Mouse (Mus musculus): ENCODE measurements around the gene Otud3. TPM values are rescaled to one million over a fixed set of nuclear protein-coding genes. Genes with fewer than 3 reads are reported as not detected.

Otud3 gene
- polyA plus RNA-seq, 1 experiment from 2014 or later, result 2.6 TPM

GRCm38 (mm10) chr4:138884261-138884660 lies 29.5 kb downstream of the Otud3 start:
- no peak overlapping the region for H3K27ac ChIP-seq (replicated peaks)
- no peak overlapping the region for H3K9ac ChIP-seq (ENCODE audit: low read length)
- WGBS, result 18% methylated on average over 6 of the region's 6 CpGs
- TF ChIP-seq CTCF (IDR thresholded peaks at IDR 0.05; ENCODE audit: low read depth) (peak; percentile 92), EP300 (optimal IDR thresholded peaks at IDR 0.05) (no peak)
- ATAC-seq (ENCODE audit: low FRiP score, low TSS enrichment) (peak; percentile 72; the same call in 1 of the 2 replicates), DNase-seq (ENCODE audit: low spot score) (peak; percentile 87)
- no peak overlapping the region for H3K4me2 ChIP-seq (replicated peaks; ENCODE audit: low read depth)
- no peaks in the 10 kb centered on the region for H3K27me3 ChIP-seq (ENCODE audit: control insufficient read depth, insufficient read depth, low read length)
- no peak overlapping the region for H3K4me3 ChIP-seq (ENCODE audit: low read depth, low read length)
- H3K4me1 ChIP-seq (replicated peaks; ENCODE audit: control insufficient read depth, insufficient read depth), result no peaks in the 10 kb centered on the region
- no peaks in the 10 kb centered on the region for H3K9me3 ChIP-seq (ENCODE audit: control insufficient read depth, low read length)
- no peaks in the 10 kb centered on the region for H3K36me3 ChIP-seq (ENCODE audit: control insufficient read depth, insufficient read depth, low read length)

DNA sequence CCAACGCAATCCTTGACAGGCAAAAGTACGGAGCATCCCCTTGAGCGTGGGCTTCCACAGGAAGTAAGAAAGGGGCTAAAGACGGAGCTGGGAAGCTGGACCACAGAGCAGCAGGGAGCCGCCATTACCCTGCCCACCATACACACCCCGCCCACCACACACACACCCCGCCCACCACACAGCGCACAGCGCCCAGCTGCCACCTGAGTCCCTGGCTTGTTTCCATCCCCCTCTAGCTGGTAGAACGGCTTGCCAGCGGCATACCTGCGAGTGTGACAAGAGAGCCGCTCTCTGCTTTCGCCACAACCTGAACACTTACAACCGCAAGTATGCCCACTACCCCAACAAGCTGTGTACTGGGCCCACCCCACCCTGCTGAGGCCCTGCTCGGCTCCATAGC lies 31.6 kb downstream of the Otud3 start:
- no peak overlapping the region for H3K4me2 ChIP-seq (replicated peaks; ENCODE audit: low read depth)
- peak; percentile 54 for DNase-seq (ENCODE audit: low spot score)
- no peak overlapping the region for H3K9ac ChIP-seq (ENCODE audit: low read length)
- no peaks in the 10 kb centered on the region for H3K36me3 ChIP-seq (ENCODE audit: control insufficient read depth, insufficient read depth, low read length)
- ATAC-seq (ENCODE audit: low FRiP score, low TSS enrichment), result no peak
- no peak overlapping the region for H3K4me3 ChIP-seq (ENCODE audit: low read depth, low read length)
- H3K27ac ChIP-seq (replicated peaks), result no peak overlapping the region
- TF ChIP-seq EP300 (optimal IDR thresholded peaks at IDR 0.05) (no peak), CTCF (IDR thresholded peaks at IDR 0.05; ENCODE audit: low read depth) (no peak)
- H3K4me1 ChIP-seq (replicated peaks; ENCODE audit: control insufficient read depth, insufficient read depth), result no peaks in the 10 kb centered on the region
- 11% methylated on average over 13 of the region's 16 CpGs for WGBS
- H3K27me3 ChIP-seq (ENCODE audit: control insufficient read depth, insufficient read depth, low read length), result no peaks in the 10 kb centered on the region
- H3K9me3 ChIP-seq (ENCODE audit: control insufficient read depth, low read length), result no peaks in the 10 kb centered on the region

- TF ChIP-seq CTCF (IDR thresholded peaks at IDR 0.05; ENCODE audit: low read depth) (no peak), EP300 (optimal IDR thresholded peaks at IDR 0.05) (no peak)
- no peaks in the 10 kb centered on the region for H3K36me3 ChIP-seq (ENCODE audit: control insufficient read depth, insufficient read depth, low read length)
- WGBS, result 75% methylated on average over 7 of the region's 7 CpGs
- DNase-seq (ENCODE audit: low spot score) (no peak), ATAC-seq (ENCODE audit: low FRiP score, low TSS enrichment) (no peak)
- no peak overlapping the region for H3K4me2 ChIP-seq (replicated peaks; ENCODE audit: low read depth)
- H3K4me1 ChIP-seq (replicated peaks; ENCODE audit: control insufficient read depth, insufficient read depth), result no peaks in the 10 kb centered on the region
- no peaks in the 10 kb centered on the region for H3K9me3 ChIP-seq (ENCODE audit: control insufficient read depth, low read length)
- no peak overlapping the region for H3K9ac ChIP-seq (ENCODE audit: low read length)
- H3K27me3 ChIP-seq (ENCODE audit: control insufficient read depth, insufficient read depth, low read length), result no peaks in the 10 kb centered on the region
- no peak overlapping the region for H3K4me3 ChIP-seq (ENCODE audit: low read depth, low read length)
- no peak overlapping the region for H3K27ac ChIP-seq (replicated peaks)
Observed at GRCm38 (mm10) chr4:138880811-138881584, 32.7 kb downstream of the Otud3 start.

DNA sequence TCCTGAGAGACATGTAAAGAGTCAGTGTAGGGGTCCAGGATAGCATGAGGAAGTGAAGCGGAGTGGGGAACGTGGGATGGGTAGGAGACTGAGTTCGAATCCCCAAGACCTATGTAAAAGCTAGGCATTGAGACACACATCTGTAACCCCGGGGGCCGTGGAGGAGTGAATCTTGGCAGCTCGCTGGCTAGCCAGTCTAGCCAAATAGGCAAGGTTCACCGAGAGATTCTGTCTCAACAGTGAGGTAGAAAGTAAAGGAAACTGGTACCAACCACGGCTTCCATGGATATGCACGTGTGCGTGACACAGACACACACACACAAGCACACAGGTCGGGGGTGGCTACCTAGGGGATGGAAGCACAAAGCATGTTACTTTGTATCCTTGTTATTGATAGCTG lies 33.9 kb downstream of the Otud3 start:
- no peaks in the 10 kb centered on the region for H3K36me3 ChIP-seq (ENCODE audit: control insufficient read depth, insufficient read depth, low read length)
- no peak overlapping the region for H3K27ac ChIP-seq (replicated peaks)
- H3K9me3 ChIP-seq (ENCODE audit: control insufficient read depth, low read length), result no peaks in the 10 kb centered on the region
- no peak overlapping the region for H3K9ac ChIP-seq (ENCODE audit: low read length)
- ATAC-seq (ENCODE audit: low FRiP score, low TSS enrichment) (no peak), DNase-seq (ENCODE audit: low spot score) (no peak)
- no peaks in the 10 kb centered on the region for H3K27me3 ChIP-seq (ENCODE audit: control insufficient read depth, insufficient read depth, low read length)
- 86% methylated on average over 11 of the region's 11 CpGs for WGBS
- H3K4me1 ChIP-seq (replicated peaks; ENCODE audit: control insufficient read depth, insufficient read depth), result no peaks in the 10 kb centered on the region
- TF ChIP-seq EP300 (optimal IDR thresholded peaks at IDR 0.05) (no peak), CTCF (IDR thresholded peaks at IDR 0.05; ENCODE audit: low read depth) (no peak)
- no peak overlapping the region for H3K4me3 ChIP-seq (ENCODE audit: low read depth, low read length)
- no peak overlapping the region for H3K4me2 ChIP-seq (replicated peaks; ENCODE audit: low read depth)

DNA sequence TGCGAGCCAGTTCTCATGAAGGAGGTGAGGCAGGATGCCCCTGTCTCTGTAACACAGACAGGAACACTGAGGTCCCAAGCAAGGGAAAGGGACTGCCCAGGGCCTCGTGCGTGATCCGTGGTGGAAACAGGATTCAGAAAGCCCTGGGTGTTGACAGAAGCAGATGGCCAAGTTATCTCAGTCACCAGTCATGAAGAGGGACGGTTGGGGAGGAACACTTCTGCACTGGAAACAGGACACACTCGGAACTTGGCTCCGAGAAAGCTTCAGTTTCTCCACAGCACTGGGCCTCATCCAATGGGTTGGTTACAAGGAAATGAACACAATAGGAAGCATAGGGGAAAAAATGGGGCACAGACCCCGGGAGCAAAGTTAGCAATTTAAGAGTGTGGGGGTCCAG lies 35.0 kb downstream of the Otud3 start:
- no peak for DNase-seq (ENCODE audit: low spot score)
- Histone ChIP-seq H3K27ac (replicated peaks) (no peak overlapping the region), H3K9ac (ENCODE audit: low read length) (no peak overlapping the region), H3K9me3 (ENCODE audit: control insufficient read depth, low read length) (no peaks in the 10 kb centered on the region), H3K4me1 (replicated peaks; ENCODE audit: control insufficient read depth, insufficient read depth) (no peaks in the 10 kb centered on the region), H3K36me3 (ENCODE audit: control insufficient read depth, insufficient read depth, low read length) (no peaks in the 10 kb centered on the region), H3K4me3 (ENCODE audit: low read depth, low read length) (no peak overlapping the region), H3K27me3 (ENCODE audit: control insufficient read depth, insufficient read depth, low read length) (no peaks in the 10 kb centered on the region), H3K4me2 (replicated peaks; ENCODE audit: low read depth) (no peak overlapping the region)
- ATAC-seq (ENCODE audit: low FRiP score, low TSS enrichment), result no peak
- 58% methylated on average over 8 of the region's 8 CpGs for WGBS
- TF ChIP-seq EP300 (optimal IDR thresholded peaks at IDR 0.05) (no peak), CTCF (IDR thresholded peaks at IDR 0.05; ENCODE audit: low read depth) (no peak)

- H3K9me3 ChIP-seq (ENCODE audit: control insufficient read depth, low read length), result no peaks in the 10 kb centered on the region
- TF ChIP-seq CTCF (IDR thresholded peaks at IDR 0.05; ENCODE audit: low read depth) (no peak), EP300 (optimal IDR thresholded peaks at IDR 0.05) (no peak)
- no peak within 1 kb of the TSS for H3K4me2 ChIP-seq (replicated peaks; ENCODE audit: low read depth)
- no peak within 1 kb of the TSS for H3K4me3 ChIP-seq (ENCODE audit: low read depth, low read length)
- H3K27me3 ChIP-seq (ENCODE audit: control insufficient read depth, insufficient read depth, low read length), result no peaks in the 10 kb centered on the region
- H3K4me1 ChIP-seq (replicated peaks; ENCODE audit: control insufficient read depth, insufficient read depth), result no peaks in the 10 kb centered on the region
- H3K36me3 ChIP-seq (ENCODE audit: control insufficient read depth, insufficient read depth, low read length), result no peaks in the 10 kb centered on the region
- DNase-seq (ENCODE audit: low spot score), result peak; percentile 27
- WGBS, result 58% methylated on average over 4 of the region's 4 CpGs
- ATAC-seq (ENCODE audit: low FRiP score, low TSS enrichment), result peak; percentile 72
- H3K27ac ChIP-seq (replicated peaks), result no peak within 1 kb of the TSS
- no peak within 1 kb of the TSS for H3K9ac ChIP-seq (ENCODE audit: low read length)
Observed at GRCm38 (mm10) chr4:138877731-138878130, 36.0 kb downstream of the Otud3 start, which contains the start of gene Pla2g2e. Gene Pla2g2e, plus strand, starts transcription at chr4:138877942.

All from stomach, postnatal 0 days (tissue).